Mouse (Mus musculus): ENCODE measurements at regions not wholly inside any gene's neighbourhood (a gene's known extent, or its start where the extent isn't known, plus 50 kb on each side); places are given as distances from the start of the nearest gene placed in this dataset.

- no peak for TF ChIP-seq NELFE (IDR thresholded peaks at IDR 0.05; ENCODE audit: low read depth, low read length)
Measured at GRCm38 (mm10) chr15:96781560-96781959, 82.0 kb upstream of the Slc38a2 start (continued).

GRCm38 (mm10) chr15:96780606-96781005, 81.1 kb upstream of the Slc38a2 start:
- Histone ChIP-seq H3K4me1 (ENCODE audit: control insufficient read depth in 1 of 2, insufficient read depth in 2 of 2, low read length in 2 of 2) (peaks cover 36 to 40% of the 10 kb centered on the region in 2 experiments), H3K36me3 (ENCODE audit: control insufficient read depth in 1 of 2, insufficient read depth in 2 of 2, low read length in 2 of 2) (peaks cover 0 to 46% of the 10 kb centered on the region in 2 experiments; a peak in 2 of 4 replicates), H3K27me3 (ENCODE audit: control insufficient read depth in 1 of 2, insufficient read depth in 2 of 2, low read length in 2 of 2) (no peaks in the 10 kb centered on the region), H3K9ac (ENCODE audit: control insufficient read depth, low read depth, low read length, poor library complexity, severe bottlenecking) (0 out of 2 replicates have a peak overlapping the region, but pooled peaks have one; percentile 4), H3K4me3 (ENCODE audit: control insufficient read depth in 1 of 2, insufficient read depth in 1 of 2, low read depth in 2 of 2, low read length in 2 of 2) (no peak overlapping the region), H3K79me2 (ENCODE audit: control insufficient read depth, insufficient read depth, low read length, poor library complexity) (no peaks in the 10 kb centered on the region), H3K9me3 (replicated peaks; ENCODE audit: insufficient read depth, low read length) (no peaks in the 10 kb centered on the region), H3K27ac (ENCODE audit: control insufficient read depth, low read depth, low read length) (0 out of 2 replicates have a peak overlapping the region, but pooled peaks have one; percentile 7)
- TF ChIP-seq TCF12 (IDR thresholded peaks at IDR 0.05; ENCODE audit: low read depth, low read length) (peak; percentile 8; the same call in 1 of the 2 replicates), JUND (IDR thresholded peaks at IDR 0.05; ENCODE audit: low read depth, low read length) (no peak), GATA1 (IDR thresholded peaks at IDR 0.05; ENCODE audit: low read depth, low read length) (0 out of 2 replicates have a peak, but pooled peaks have one; percentile 13), EP300 (IDR thresholded peaks at IDR 0.05; ENCODE audit: low read depth in 1 of 2, low read length in 2 of 2) (peak; percentile 55 to 62)
- no peak for DNase-seq (ENCODE audit: low read depth, low spot score)

- peaks cover 0 to 58% of the 10 kb centered on the region in 2 experiments; a peak in 2 of 4 replicates for H3K36me3 ChIP-seq (ENCODE audit: control insufficient read depth in 1 of 2, insufficient read depth in 2 of 2, low read length in 2 of 2)
- no peak overlapping the region for H3K4me3 ChIP-seq (ENCODE audit: control insufficient read depth in 1 of 2, insufficient read depth in 1 of 2, low read depth in 2 of 2, low read length in 2 of 2)
- H3K9ac ChIP-seq (ENCODE audit: control insufficient read depth, low read depth, low read length, poor library complexity, severe bottlenecking), result no peak overlapping the region
- H3K79me2 ChIP-seq (ENCODE audit: control insufficient read depth, insufficient read depth, low read length, poor library complexity), result no peaks in the 10 kb centered on the region
- no peaks in the 10 kb centered on the region for H3K27me3 ChIP-seq (ENCODE audit: control insufficient read depth in 1 of 2, insufficient read depth in 2 of 2, low read length in 2 of 2)
- H3K27ac ChIP-seq (ENCODE audit: control insufficient read depth, low read depth, low read length), result no peak overlapping the region
- TF ChIP-seq CTCF (IDR thresholded peaks at IDR 0.05 in 2 of 3, conservative IDR thresholded peaks at IDR 0.05 in 1 of 3; ENCODE audit: control insufficient read depth in 1 of 3, insufficient read depth in 1 of 3, low read depth in 2 of 3, low read length in 3 of 3, poor library complexity in 1 of 3, severe bottlenecking in 1 of 3), result no peak
- H3K9me3 ChIP-seq (replicated peaks; ENCODE audit: insufficient read depth, low read length), result no peaks in the 10 kb centered on the region
- H3K4me1 ChIP-seq (ENCODE audit: control insufficient read depth in 1 of 2, insufficient read depth in 2 of 2, low read length in 2 of 2), result peaks cover 43 to 52% of the 10 kb centered on the region in 2 experiments
- no peak for DNase-seq (ENCODE audit: low read depth, low spot score)
Measured at GRCm38 (mm10) chr15:96779358-96779757, 79.8 kb upstream of the Slc38a2 start.

- peak overlapping the region; percentile 58 for H3K9ac ChIP-seq (ENCODE audit: control insufficient read depth, low read depth, low read length, poor library complexity, severe bottlenecking)
- no peaks in the 10 kb centered on the region for H3K9me3 ChIP-seq (replicated peaks; ENCODE audit: insufficient read depth, low read length)
- peak; percentile 93 for DNase-seq (ENCODE audit: low read depth, low spot score)
- H3K27ac ChIP-seq (ENCODE audit: control insufficient read depth, low read depth, low read length), result peak overlapping the region; percentile 91
- H3K27me3 ChIP-seq (ENCODE audit: control insufficient read depth in 1 of 2, insufficient read depth in 2 of 2, low read length in 2 of 2), result no peaks in the 10 kb centered on the region
- peak overlapping the region; percentile 4 to 13; a peak in 1 of 4 replicates for H3K4me3 ChIP-seq (ENCODE audit: control insufficient read depth in 1 of 2, insufficient read depth in 1 of 2, low read depth in 2 of 2, low read length in 2 of 2)
- peaks cover 43 to 53% of the 10 kb centered on the region in 2 experiments for H3K4me1 ChIP-seq (ENCODE audit: control insufficient read depth in 1 of 2, insufficient read depth in 2 of 2, low read length in 2 of 2)
- H3K36me3 ChIP-seq (ENCODE audit: control insufficient read depth in 1 of 2, insufficient read depth in 2 of 2, low read length in 2 of 2), result peaks cover 0 to 58% of the 10 kb centered on the region in 2 experiments; a peak in 2 of 4 replicates
- no peaks in the 10 kb centered on the region for H3K79me2 ChIP-seq (ENCODE audit: control insufficient read depth, insufficient read depth, low read length, poor library complexity)
- TF ChIP-seq SIN3A (IDR thresholded peaks at IDR 0.05; ENCODE audit: low read length), result peak; percentile 88
- TF ChIP-seq TBP (IDR thresholded peaks at IDR 0.05; ENCODE audit: low read depth, low read length), result no peak; the same call in 1 of the 2 replicates
- peak; percentile 55; the same call in 1 of the 2 replicates for TF ChIP-seq CHD1 (IDR thresholded peaks at IDR 0.05; ENCODE audit: low read depth, low read length)
- TF ChIP-seq MAX (IDR thresholded peaks at IDR 0.05; ENCODE audit: low read length), result peak; percentile 81
- no peak for TF ChIP-seq UBTF (IDR thresholded peaks at IDR 0.05; ENCODE audit: borderline replicate concordance, insufficient read depth, low read depth, low read length)
- TF ChIP-seq ZC3H11A (IDR thresholded peaks at IDR 0.05; ENCODE audit: low read depth, low read length), result no peak
- no peak for TF ChIP-seq MYB (IDR thresholded peaks at IDR 0.05; ENCODE audit: low read depth, low read length)
- peak; percentile 69; the same call in 1 of the 2 replicates for TF ChIP-seq CHD2 (IDR thresholded peaks at IDR 0.05; ENCODE audit: low read length)
- peak; percentile 85 for TF ChIP-seq ETS1 (IDR thresholded peaks at IDR 0.05; ENCODE audit: low read depth, low read length)
- TF ChIP-seq MEF2A (IDR thresholded peaks at IDR 0.05; ENCODE audit: extremely low read depth, insufficient replicate concordance, low read depth, low read length, poor library complexity, severe bottlenecking), result no peak
- peak; percentile 68; the same call in 1 of the 2 replicates for TF ChIP-seq NRF1 (IDR thresholded peaks at IDR 0.05; ENCODE audit: insufficient read depth, low read depth, low read length, poor library complexity, severe bottlenecking)
- no peak for TF ChIP-seq SMC3 (IDR thresholded peaks at IDR 0.05; ENCODE audit: low read depth, low read length)
- TF ChIP-seq POLR2A (IDR thresholded peaks at IDR 0.05; ENCODE audit: control insufficient read depth in 1 of 2, insufficient read depth in 1 of 2, low read depth in 1 of 2, low read length in 2 of 2, poor library complexity in 1 of 2), result peak; percentile 47 to 82; a peak in 3 of 4 replicates
- 0 out of 2 replicates have a peak, but pooled peaks have one; percentile 47 for TF ChIP-seq JUND (IDR thresholded peaks at IDR 0.05; ENCODE audit: low read depth, low read length)
- TF ChIP-seq EP300 (IDR thresholded peaks at IDR 0.05; ENCODE audit: low read depth in 1 of 2, low read length in 2 of 2), result peak; percentile 89 to 90
- no peak for TF ChIP-seq USF2 (IDR thresholded peaks at IDR 0.05; ENCODE audit: borderline replicate concordance in 1 of 2, insufficient read depth in 1 of 2, low read depth in 1 of 2, low read length in 2 of 2)
- peak; percentile 71 for TF ChIP-seq NELFE (IDR thresholded peaks at IDR 0.05; ENCODE audit: low read depth, low read length)
- TF ChIP-seq MYC (IDR thresholded peaks at IDR 0.05; ENCODE audit: low read depth, low read length), result peak; percentile 93
Measured at GRCm38 (mm10) chr15:96778321-96778926, 78.9 kb upstream of the Slc38a2 start.

Data from MEL (cell line).